In the genomic region with DNA sequence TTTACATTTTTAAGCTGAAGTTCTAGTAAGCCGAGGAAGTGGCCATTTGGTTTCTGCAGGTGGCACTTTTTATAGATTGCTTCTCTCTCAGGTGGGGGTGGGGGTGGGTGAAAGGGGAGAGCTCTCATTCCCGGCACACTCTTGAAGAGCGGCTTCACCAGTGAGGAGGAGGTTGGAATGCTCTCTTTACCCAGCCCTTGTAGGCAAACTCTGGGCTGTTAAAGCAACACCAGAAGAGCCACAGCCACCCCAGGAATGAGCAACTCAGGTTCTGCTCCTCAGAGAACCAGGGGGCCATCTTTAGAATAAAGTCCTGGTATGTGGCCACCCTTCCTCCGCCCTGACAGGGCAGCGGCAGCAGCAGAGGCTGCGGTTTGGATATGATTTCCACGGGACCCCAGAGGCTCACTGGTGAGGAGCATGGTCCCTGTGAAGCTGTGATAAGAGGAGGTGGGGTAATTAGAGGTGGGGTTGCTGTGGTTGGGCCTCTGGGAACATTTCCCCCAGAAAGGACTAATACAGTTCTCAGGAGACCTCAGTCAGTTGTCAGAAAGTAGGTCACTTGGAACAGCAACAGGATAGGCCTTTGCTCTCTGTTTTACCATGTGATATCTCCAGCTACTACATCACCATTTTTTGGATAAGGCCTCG, we compare ENCODE assay signal across 17 mouse cellular contexts. TPM values are rescaled to one million over a fixed set of nuclear protein-coding genes. Genes with fewer than 3 reads are reported as not detected.
A peak's percentile ranks its signal among the peaks of the same experiment; 100 is the strongest.
DNase-seq lines count a peak whose midpoint lies in the region; ATAC-seq and TF ChIP-seq lines count a peak whose summit lies in the region.
"Had no signal": no experiment of that assay in that cellular context is flagged by ENCODE, and none has a peak within 500 bp of the region (broad histone marks: within the 10 kb centered on the region; RNA-seq: fewer than 3 reads in every experiment).

No protein-coding gene starts in this region.

- no peak overlapping the region for H3K4me3 ChIP-seq in heart, adult 2 months
- no peak overlapping the region for H3K4me3 ChIP-seq in liver, embryonic 16.5 days (ENCODE audit: low read depth, low read length)
- H3K4me3 ChIP-seq: embryonic facial prominence, embryonic 13.5 days; forebrain, embryonic 10.5 days; heart, embryonic 15.5 days; limb, embryonic 12.5 days; midbrain, embryonic 13.5 days had no signal

- TF ChIP-seq CTCF in heart, adult 2 months (IDR thresholded peaks at IDR 0.05): no peak

- H3K4me2 ChIP-seq in liver, embryonic 16.5 days (ENCODE audit: low read depth, low read length): 0 out of 2 replicates have a peak overlapping the region, but pooled peaks have one; percentile 21
- H3K4me2 ChIP-seq: embryonic facial prominence, embryonic 13.5 days; heart, embryonic 15.5 days; limb, embryonic 12.5 days; midbrain, embryonic 13.5 days had no signal

- no peak overlapping the region for H3K9ac ChIP-seq in heart, adult 2 months (ENCODE audit: low read depth, low read length)
- H3K9ac ChIP-seq in liver, embryonic 16.5 days (ENCODE audit: low read depth, low read length): no peak overlapping the region
- H3K9ac ChIP-seq: embryonic facial prominence, embryonic 13.5 days; heart, embryonic 15.5 days; limb, embryonic 12.5 days; midbrain, embryonic 13.5 days had no signal

- H3K36me3 ChIP-seq in heart, adult 2 months (ENCODE audit: control insufficient read depth, insufficient read depth, low read length): no peaks in the 10 kb centered on the region
- H3K36me3 ChIP-seq in liver, embryonic 16.5 days (ENCODE audit: control insufficient read depth, insufficient read depth): peaks cover 11% of the 10 kb centered on the region
- H3K36me3 ChIP-seq: limb, embryonic 12.5 days had no signal

- ATAC-seq in liver, embryonic 16.5 days (ENCODE audit: low read depth): peak; percentile 70
- ATAC-seq: hindbrain, embryonic 16.5 days; midbrain, embryonic 13.5 days had no signal

- TF ChIP-seq POLR2A in heart, adult 2 months (IDR thresholded peaks at IDR 0.05; ENCODE audit: insufficient read depth, low read depth, low read length): no peak

- intact Hi-C loops in heart, adult 2 months (cut with DNase I): loop anchor here (2.0 kb wide), 1 partner anchor 85 kb away; a partner anchor contains a TSS
- intact Hi-C loops in heart, postnatal 14 days (cut with DNase I): loop anchor here (5.0 kb wide), 2 partner anchors 84 to 109 kb away; a partner anchor contains a TSS

- no peak for TF ChIP-seq EP300 in heart, adult 2 months (IDR thresholded peaks at IDR 0.05; ENCODE audit: insufficient read depth, low read depth, low read length)

- H3K79me2 ChIP-seq in heart, adult 2 months (replicated peaks; ENCODE audit: control insufficient read depth, insufficient read depth, low read length): no peaks in the 10 kb centered on the region

- H3K9me3 ChIP-seq in liver, embryonic 16.5 days (replicated peaks; ENCODE audit: control insufficient read depth, low read length): peaks cover 2% of the 10 kb centered on the region; the same call in 1 of the 2 replicates
- H3K9me3 ChIP-seq: heart, embryonic 15.5 days; midbrain, embryonic 13.5 days had no signal

- DNase-seq in heart, adult 2 months: peak; percentile 27 to 42
- DNase-seq in heart, postnatal 14 days: no peak
- DNase-seq in MEL-GATA-1-ER (ENCODE audit: extremely low read depth, low read depth): peak; percentile 77
- peak; percentile 51 for DNase-seq in lung, postnatal 25 days (ENCODE audit: low spot score)
- DNase-seq in urinary bladder, postnatal 36 days (ENCODE audit: low spot score in 2 of 2): no peak
- DNase-seq in MN1 (ENCODE audit: low spot score): no peak
- no peak for DNase-seq in right cerebral cortex, postnatal 25 days
- DNase-seq: cerebellum, postnatal 36 days; layer of hippocampus, postnatal 36 days; right cerebral cortex, postnatal 4 days had no signal

- 74% methylated on average over 8 of the region's 8 CpGs for WGBS in heart, adult 2 months
- 32% methylated on average over 8 of the region's 8 CpGs for WGBS in liver, embryonic 16.5 days (ENCODE audit: insufficient replicate concordance)

- H3K4me1 ChIP-seq in heart, adult 2 months (ENCODE audit: control insufficient read depth, insufficient read depth, low read length): peaks cover 4% of the 10 kb centered on the region
- H3K4me1 ChIP-seq in liver, embryonic 16.5 days (ENCODE audit: control insufficient read depth, low read depth, low read length): peaks cover 31% of the 10 kb centered on the region
- H3K4me1 ChIP-seq: midbrain, embryonic 13.5 days had no signal

- peak overlapping the region; percentile 65 for H3K27ac ChIP-seq in heart, adult 2 months
- peak overlapping the region; percentile 49 for H3K27ac ChIP-seq in liver, embryonic 16.5 days (ENCODE audit: low read length)
- H3K27ac ChIP-seq: embryonic facial prominence, embryonic 13.5 days; forebrain, embryonic 10.5 days; heart, embryonic 15.5 days; limb, embryonic 12.5 days; midbrain, embryonic 13.5 days had no signal

- no peaks in the 10 kb centered on the region for H3K27me3 ChIP-seq in heart, adult 2 months (ENCODE audit: control insufficient read depth, insufficient read depth, low read length)
- H3K27me3 ChIP-seq in liver, embryonic 16.5 days (ENCODE audit: control insufficient read depth, insufficient read depth, low read depth, low read length): no peaks in the 10 kb centered on the region
- H3K27me3 ChIP-seq: heart, embryonic 15.5 days; midbrain, embryonic 13.5 days had no signal

RNA-seq across cellular contexts. Expression of a gene that starts 25.7 kb away (rescaled TPM):
- total RNA-seq in heart, adult 2 months (2021): 100 to 1,000 TPM; 513 to 615 TPM
- 153 and 190 TPM in 2 replicates for polyA plus RNA-seq in heart, adult 2 months (2012; rRNA removed)
- 100 to 1,000 TPM; 494 to 584 TPM for total RNA-seq in heart, postnatal 14 days (2021)
- 252 and 283 TPM in 2 replicates for polyA plus RNA-seq in liver, embryonic 16.5 days (2015; fragmentation: Nextera tagmentation; extraction: Ambion mirVana)

Comparison
In these comparisons a context has a peak if more than half of its experiments do, and no peak if none do; other contexts are left out.
1. DNase-seq: peak in heart, adult 2 months (2 of 2), MEL-GATA-1-ER (single experiment) and lung, postnatal 25 days (single experiment); none in heart, postnatal 14 days (0 of 2), urinary bladder, postnatal 36 days (0 of 2), MN1 (single experiment) and right cerebral cortex, postnatal 25 days (single experiment).